Mouse (Mus musculus): ENCODE measurements around the gene Raph1.

GRCm38 (mm10) chr1:60615703-60616102 is 48.8 kb upstream of the Raph1 start:
- TF ChIP-seq CTCF (IDR thresholded peaks at IDR 0.05; ENCODE audit: control insufficient read depth, insufficient read depth, insufficient replicate concordance, low read depth, low read length) (no peak), POLR2A (IDR thresholded peaks at IDR 0.05; ENCODE audit: control insufficient read depth, low read depth, low read length) (no peak)
